Mouse (Mus musculus): ENCODE data around the gene Wnt10b.
"Not testable (repeated sequence)": the region's sequence is repeated elsewhere in the genome, so short reads cannot be mapped to it uniquely, and the experiment has no call there.

Wnt10b gene

GRCm38 (mm10) chr15:98810212-98810611 lies 32.3 kb upstream of the Wnt10b start:
- peak; percentile 13 for TF ChIP-seq CTCF (conservative IDR thresholded peaks at IDR 0.05; ENCODE audit: low read length)
- not testable (repeated sequence) for H3K9me3 ChIP-seq (ENCODE audit: low read length); H3K4me3 ChIP-seq (replicated peaks; ENCODE audit: low read length)
- Histone ChIP-seq H3K27me3 (ENCODE audit: insufficient read depth, low read length) (peaks cover 48% of the 10 kb centered on the region), H3K36me3 (ENCODE audit: insufficient read depth, low read length) (peaks cover 38% of the 10 kb centered on the region), H3K4me1 (replicated peaks; ENCODE audit: low read depth, low read length) (peaks cover 50% of the 10 kb centered on the region)

- Histone ChIP-seq H3K27me3 (ENCODE audit: insufficient read depth, low read length) (peaks cover 56% of the 10 kb centered on the region), H3K4me1 (replicated peaks; ENCODE audit: low read depth, low read length) (peaks cover 58% of the 10 kb centered on the region), H3K4me3 (replicated peaks; ENCODE audit: low read length) (peak within 1 kb of the TSS; percentile 67), H3K9me3 (ENCODE audit: low read length) (no peaks in the 10 kb centered on the region), H3K36me3 (ENCODE audit: insufficient read depth, low read length) (peaks cover 30% of the 10 kb centered on the region)
- TF ChIP-seq CTCF (conservative IDR thresholded peaks at IDR 0.05; ENCODE audit: low read length) (no peak), NANOG (IDR thresholded peaks at IDR 0.05; ENCODE audit: borderline replicate concordance, low read length) (no peak), POU5F1 (IDR thresholded peaks at IDR 0.05; ENCODE audit: borderline replicate concordance, low read length) (no peak)
Observed at GRCm38 (mm10) chr15:98809390-98809789, 31.4 kb upstream of the Wnt10b start, which contains the start of gene Ddn. Ddn (minus strand) TSS chr15:98809490.

GRCm38 (mm10) chr15:98808651-98809134 lies 30.7 kb upstream of the Wnt10b start:
- TF ChIP-seq CTCF (conservative IDR thresholded peaks at IDR 0.05; ENCODE audit: low read length) (no peak), POU5F1 (IDR thresholded peaks at IDR 0.05; ENCODE audit: borderline replicate concordance, low read length) (no peak), NANOG (IDR thresholded peaks at IDR 0.05; ENCODE audit: borderline replicate concordance, low read length) (no peak)
- peaks cover 63% of the 10 kb centered on the region for H3K27me3 ChIP-seq (ENCODE audit: insufficient read depth, low read length)
- peaks cover 24% of the 10 kb centered on the region for H3K36me3 ChIP-seq (ENCODE audit: insufficient read depth, low read length)
- no peaks in the 10 kb centered on the region for H3K9me3 ChIP-seq (ENCODE audit: low read length)
- peak overlapping the region; percentile 67; the same call in 1 of the 2 replicates for H3K4me3 ChIP-seq (replicated peaks; ENCODE audit: low read length)
- peaks cover 58% of the 10 kb centered on the region for H3K4me1 ChIP-seq (replicated peaks; ENCODE audit: low read depth, low read length)

GRCm38 (mm10) chr15:98807895-98808650 lies 30.1 kb upstream of the Wnt10b start:
- Histone ChIP-seq H3K36me3 (ENCODE audit: insufficient read depth, low read length) (peaks cover 18% of the 10 kb centered on the region), H3K4me1 (replicated peaks; ENCODE audit: low read depth, low read length) (peaks cover 58% of the 10 kb centered on the region), H3K4me3 (replicated peaks; ENCODE audit: low read length) (peak overlapping the region; percentile 67), H3K9me3 (ENCODE audit: low read length) (no peaks in the 10 kb centered on the region), H3K27me3 (ENCODE audit: insufficient read depth, low read length) (peaks cover 70% of the 10 kb centered on the region)
- TF ChIP-seq POU5F1 (IDR thresholded peaks at IDR 0.05; ENCODE audit: borderline replicate concordance, low read length) (no peak), NANOG (IDR thresholded peaks at IDR 0.05; ENCODE audit: borderline replicate concordance, low read length) (no peak), CTCF (conservative IDR thresholded peaks at IDR 0.05; ENCODE audit: low read length) (no peak)

GRCm38 (mm10) chr15:98806809-98807770 lies 29.1 kb upstream of the Wnt10b start:
- TF ChIP-seq POU5F1 (IDR thresholded peaks at IDR 0.05; ENCODE audit: borderline replicate concordance, low read length) = no peak
- TF ChIP-seq CTCF (conservative IDR thresholded peaks at IDR 0.05; ENCODE audit: low read length) = no peak
- no peak for TF ChIP-seq NANOG (IDR thresholded peaks at IDR 0.05; ENCODE audit: borderline replicate concordance, low read length)
- H3K27me3 ChIP-seq (ENCODE audit: insufficient read depth, low read length) = peaks cover 80% of the 10 kb centered on the region

GRCm38 (mm10) chr15:98806071-98806808 lies 28.3 kb upstream of the Wnt10b start:
- Histone ChIP-seq H3K4me1 (replicated peaks; ENCODE audit: low read depth, low read length) (peaks cover 56% of the 10 kb centered on the region), H3K36me3 (ENCODE audit: insufficient read depth, low read length) (peaks cover 7% of the 10 kb centered on the region), H3K27me3 (ENCODE audit: insufficient read depth, low read length) (peaks cover 88% of the 10 kb centered on the region), H3K4me3 (replicated peaks; ENCODE audit: low read length) (peak overlapping the region; percentile 72), H3K9me3 (ENCODE audit: low read length) (no peaks in the 10 kb centered on the region)
- TF ChIP-seq CTCF (conservative IDR thresholded peaks at IDR 0.05; ENCODE audit: low read length) = no peak
- no peak for TF ChIP-seq POU5F1 (IDR thresholded peaks at IDR 0.05; ENCODE audit: borderline replicate concordance, low read length)
- no peak for TF ChIP-seq NANOG (IDR thresholded peaks at IDR 0.05; ENCODE audit: borderline replicate concordance, low read length)

More at GRCm38 (mm10) chr15:98806809-98807770, 29.1 kb upstream of the Wnt10b start:
- Histone ChIP-seq H3K4me1 (replicated peaks; ENCODE audit: low read depth, low read length) (peaks cover 56% of the 10 kb centered on the region), H3K36me3 (ENCODE audit: insufficient read depth, low read length) (peaks cover 11% of the 10 kb centered on the region), H3K4me3 (replicated peaks; ENCODE audit: low read length) (peak overlapping the region; percentile 72), H3K9me3 (ENCODE audit: low read length) (no peaks in the 10 kb centered on the region)

- TF ChIP-seq CTCF (conservative IDR thresholded peaks at IDR 0.05; ENCODE audit: low read length) (peak; percentile 27), POU5F1 (IDR thresholded peaks at IDR 0.05; ENCODE audit: borderline replicate concordance, low read length) (no peak)
- H3K4me3 ChIP-seq (replicated peaks; ENCODE audit: low read length) = peak overlapping the region; percentile 72
- H3K9me3 ChIP-seq (ENCODE audit: low read length) = no peaks in the 10 kb centered on the region
- H3K27me3 ChIP-seq (ENCODE audit: insufficient read depth, low read length) = peaks cover 96% of the 10 kb centered on the region
- peaks cover 56% of the 10 kb centered on the region for H3K4me1 ChIP-seq (replicated peaks; ENCODE audit: low read depth, low read length)
- H3K36me3 ChIP-seq (ENCODE audit: insufficient read depth, low read length) = no peaks in the 10 kb centered on the region
Observed at GRCm38 (mm10) chr15:98805324-98806040, 27.5 kb upstream of the Wnt10b start.
